Mouse (Mus musculus) mouse embryonic stem cell (cell line): ENCODE measurements around the gene Bnc2.

ENCODE experiments used
- in situ Hi-C, 2 experiments: fragments of 300-500 bp; cut with MboI; formaldehyde crosslinking; loops; 1 replicate in 1 of 2; 3 replicates in 1 of 2; pipeline ENCODE4 v1.14.3; 2019 to 2020; ENCODE audit warnings: low sequenced_read_pairs in 2 of 2, low pct_unique_long_range_greater_than_20kb in 1 of 2, mixed read lengths in 1 of 2; ENCODE audit not compliant: unreplicated experiment in 1 of 2

Gene Bnc2

DNA sequence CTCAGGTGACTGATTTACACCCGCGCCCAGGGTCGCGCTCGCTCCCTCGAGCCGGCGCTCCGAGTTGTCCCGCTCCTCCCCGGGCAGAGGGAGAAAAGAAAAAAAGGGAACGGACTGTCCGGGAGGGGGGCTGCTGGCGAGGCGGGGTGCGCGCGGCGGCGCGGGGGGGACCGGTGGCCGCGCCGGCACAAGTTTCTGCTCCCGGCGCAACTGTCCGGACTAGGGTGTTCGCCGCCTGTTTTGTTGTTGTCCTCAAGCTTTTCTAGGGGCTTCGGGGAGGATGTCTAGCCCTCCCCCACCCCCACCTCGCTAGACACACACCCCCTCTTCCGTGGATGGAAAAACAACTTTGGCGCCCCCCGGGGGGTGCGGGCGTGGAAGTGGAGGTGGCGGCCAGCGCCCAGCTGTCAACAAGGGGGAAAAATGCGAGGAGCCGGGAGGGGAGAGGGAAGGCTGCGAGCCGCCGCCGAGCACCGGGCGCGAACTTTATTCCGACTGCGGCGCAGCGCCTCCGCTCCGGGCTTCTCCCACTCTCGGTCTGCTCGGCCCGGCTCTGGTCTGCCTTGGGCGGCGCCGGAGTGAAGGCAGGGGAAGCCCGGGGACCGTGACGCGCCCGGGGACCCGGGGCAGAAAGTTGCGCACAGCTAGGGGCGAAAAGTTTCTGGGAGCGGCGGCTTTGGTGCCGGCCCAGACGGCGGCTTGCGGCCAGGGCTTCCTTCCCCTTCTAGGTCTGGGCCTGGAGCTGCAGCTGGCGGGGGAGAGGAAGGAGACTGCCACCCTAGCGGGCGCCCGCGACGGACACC lies at the start of gene Bnc2:
Gene Bnc2 (minus strand): TSS at position 105 of the 803 bp plus-strand sequence.
- in situ Hi-C loops, result no loop called here

DNA sequence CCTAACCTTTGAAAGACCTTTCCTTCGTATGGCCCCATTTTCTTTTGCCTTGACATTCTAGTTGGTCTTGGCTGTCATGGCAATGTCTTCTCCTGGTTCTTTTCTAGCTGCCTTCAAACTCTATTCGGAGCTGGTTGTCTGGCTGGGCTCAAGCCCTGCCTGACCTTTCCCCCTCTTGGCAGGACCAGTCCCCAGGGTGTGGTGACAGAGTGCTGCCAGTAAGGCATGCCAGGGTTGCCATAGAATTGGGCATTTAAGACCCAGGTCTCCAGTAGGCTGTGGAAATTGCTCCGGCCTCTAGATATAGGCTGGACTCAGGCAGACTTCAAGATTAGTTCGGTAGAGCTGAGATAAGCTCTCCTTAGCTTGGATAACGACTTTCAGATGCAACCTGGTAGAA lies 32.9 kb upstream of the Bnc2 start:
- in situ Hi-C loops, result no loop called here

DNA sequence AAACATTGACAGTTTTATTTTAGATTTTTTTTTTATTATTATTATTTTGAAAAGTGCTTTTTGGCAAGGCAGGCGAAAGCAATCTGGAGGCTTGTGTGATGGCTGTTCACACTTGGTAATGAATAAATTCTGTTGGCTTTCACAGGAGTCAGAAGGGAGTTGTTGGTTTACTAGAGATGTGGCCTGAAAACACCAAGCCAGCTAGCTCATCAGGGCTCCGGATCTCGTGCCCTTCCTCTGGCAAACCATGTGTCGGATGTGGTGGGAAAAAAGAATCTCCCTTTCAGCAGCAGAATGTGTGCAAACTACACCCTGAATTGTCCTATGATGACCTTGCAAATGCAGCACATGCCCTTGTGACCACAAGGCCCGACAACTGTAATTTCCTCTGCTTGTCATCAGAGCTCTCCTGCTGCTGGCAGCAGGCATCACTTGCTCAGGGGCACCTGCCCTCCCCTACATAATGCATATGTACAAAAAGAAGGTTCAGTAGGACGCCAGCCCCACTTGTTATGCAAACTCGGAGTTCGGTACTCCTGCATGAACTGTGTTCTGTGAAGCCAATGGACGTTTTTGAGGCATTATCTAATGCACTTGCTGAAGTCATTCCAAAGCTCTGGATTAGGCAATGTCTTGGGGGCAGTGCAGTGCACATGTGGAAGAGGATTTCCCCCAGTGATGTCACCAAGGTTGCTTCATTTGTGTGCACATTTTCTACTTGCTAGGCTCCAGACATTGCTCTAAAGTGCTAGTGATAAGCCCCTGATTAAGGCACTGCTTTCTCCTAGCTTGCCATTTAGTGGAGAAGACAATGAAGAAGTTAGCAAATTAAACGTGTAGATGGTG lies 10.7 kb upstream of the Bnc2 start:
- in situ Hi-C loops, result no loop called here

DNA sequence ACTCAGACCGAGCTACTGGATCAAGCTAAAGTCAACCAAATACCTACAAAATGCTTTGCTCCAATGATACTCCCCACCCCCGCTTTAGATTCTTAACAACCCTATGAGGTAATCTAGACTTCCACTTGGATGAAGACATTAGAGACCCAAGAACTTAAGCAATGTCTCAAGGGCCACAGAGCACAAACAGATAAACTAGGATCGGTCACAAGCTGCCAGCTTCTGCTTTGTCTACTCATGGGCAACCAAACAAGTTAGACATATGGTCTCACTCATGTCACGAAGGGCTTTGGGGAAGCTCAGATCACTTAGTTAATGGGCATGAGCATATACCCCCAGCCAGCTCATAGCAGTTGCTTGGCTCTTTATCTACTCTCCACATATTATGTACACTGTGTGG lies 9.9 kb upstream of the Bnc2 start:
- in situ Hi-C loops, result no loop called here

DNA sequence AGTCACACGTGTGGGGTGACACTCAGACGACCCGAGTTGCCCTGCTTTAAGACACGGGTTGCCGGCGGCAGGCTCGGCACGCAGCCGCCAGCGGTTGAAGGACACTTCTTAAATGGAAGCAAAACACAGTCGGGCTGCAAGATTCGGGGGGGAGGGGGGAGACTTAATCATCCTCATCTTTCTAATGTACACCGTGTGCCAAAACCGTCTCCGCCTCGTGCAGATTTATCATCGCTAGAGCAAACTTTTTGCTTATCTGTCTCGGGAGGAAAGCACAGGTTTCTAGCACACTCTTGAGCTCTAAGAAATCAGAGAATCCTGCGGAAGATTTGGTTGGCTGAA lies 870 bp upstream of the Bnc2 start:
- in situ Hi-C loops, result no loop called here

DNA sequence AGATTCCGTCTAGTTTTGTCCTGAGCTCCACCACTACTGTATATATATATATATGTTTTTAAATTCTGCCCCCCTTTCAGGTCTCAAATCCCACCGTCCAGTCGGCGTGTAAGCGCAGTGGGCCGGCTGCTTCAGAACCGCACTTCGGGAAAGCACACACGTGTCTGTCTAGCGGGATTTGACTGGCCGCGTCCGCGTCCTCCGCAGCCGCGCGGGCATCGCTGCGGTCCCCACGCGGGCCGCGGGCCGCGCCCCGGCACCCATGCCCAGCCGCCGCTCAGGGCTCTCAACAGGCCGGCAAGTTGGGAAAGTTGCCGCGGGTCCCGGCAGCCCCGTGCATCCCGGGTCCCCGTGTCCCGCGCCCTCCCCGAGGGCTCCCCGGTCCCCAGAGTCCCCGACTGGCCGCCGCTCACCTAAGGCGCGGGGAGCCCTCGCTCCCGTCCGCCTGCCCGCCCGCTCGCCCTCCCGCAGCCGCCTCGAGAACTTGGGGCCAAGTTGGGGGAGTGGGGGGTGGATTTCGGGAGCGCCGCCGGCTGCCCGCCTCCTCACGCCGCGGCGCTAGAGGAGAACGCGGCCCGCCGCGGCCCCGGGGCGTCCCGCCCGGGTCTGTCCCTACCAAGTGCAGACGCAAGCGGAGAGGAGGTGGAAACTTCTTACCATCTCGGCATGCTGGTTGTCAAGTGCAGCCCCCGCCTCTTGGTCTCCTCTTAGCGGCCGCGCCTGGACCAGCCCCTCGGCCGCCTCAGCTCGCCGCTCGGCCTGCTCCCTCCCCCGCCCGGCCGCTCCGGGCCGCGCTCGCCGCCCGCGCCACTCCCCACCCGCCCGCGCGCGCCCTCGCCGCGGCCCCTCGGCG lies 531 bp downstream of the Bnc2 start:
- in situ Hi-C loops, result no loop called here

DNA sequence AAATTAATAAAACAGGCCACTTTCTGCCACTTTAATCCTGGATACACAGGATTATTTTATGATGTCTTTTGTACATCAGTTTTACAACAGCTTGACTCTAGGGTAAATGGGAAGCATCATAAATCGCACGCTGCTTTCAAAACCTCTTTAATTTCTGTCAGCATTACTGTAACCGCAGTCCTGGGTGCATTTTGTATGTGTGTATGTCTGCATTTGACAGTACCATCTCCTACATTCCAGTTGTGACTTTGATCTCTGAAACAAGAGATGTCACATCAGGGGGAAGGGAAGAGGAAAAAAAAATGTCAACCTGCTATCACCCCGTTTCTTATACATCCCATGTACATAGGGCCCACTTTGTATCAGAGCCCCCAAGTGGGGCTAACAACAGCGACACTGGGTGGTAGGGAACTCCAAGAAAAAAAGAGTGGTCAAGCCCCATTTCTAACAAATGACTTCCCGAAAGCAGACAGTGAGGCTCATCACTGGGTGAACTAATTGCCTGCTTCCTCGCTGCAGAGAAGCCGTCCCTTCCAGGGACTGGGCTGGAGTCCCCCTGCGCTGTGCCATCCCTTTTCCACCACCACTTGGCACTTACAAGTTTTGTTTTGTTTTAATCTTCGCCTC lies 1.3 kb downstream of the Bnc2 start:
- in situ Hi-C loops, result no loop called here

DNA sequence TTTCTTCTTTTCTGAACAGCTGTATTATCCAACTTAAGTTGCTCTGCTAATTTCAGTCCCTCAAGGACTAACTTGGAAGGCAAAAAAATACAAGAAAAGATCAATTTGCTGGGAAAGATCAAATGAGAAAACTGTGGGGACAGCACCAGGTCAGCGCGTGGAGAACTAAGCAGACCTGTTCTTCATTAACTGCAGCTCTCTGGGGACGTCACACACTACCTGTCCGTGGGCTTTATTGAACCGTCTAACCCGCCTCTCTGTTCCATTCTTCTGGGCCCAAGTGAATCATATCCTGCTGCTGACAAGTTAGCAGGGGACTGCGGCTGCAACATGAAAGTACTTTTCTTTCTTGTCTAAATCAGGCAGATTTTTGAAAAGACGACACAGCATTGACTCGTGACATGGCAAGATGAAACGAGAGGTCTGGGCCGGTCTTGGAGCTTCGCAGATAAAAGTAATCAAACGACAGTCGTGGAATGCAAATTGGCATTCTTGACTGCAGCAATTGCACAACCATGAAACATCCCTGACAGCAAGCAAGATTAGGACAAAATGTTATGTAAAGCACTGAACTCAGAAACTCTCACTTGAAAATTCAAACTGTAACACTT lies 2.8 kb downstream of the Bnc2 start:
- in situ Hi-C loops, result no loop called here

DNA sequence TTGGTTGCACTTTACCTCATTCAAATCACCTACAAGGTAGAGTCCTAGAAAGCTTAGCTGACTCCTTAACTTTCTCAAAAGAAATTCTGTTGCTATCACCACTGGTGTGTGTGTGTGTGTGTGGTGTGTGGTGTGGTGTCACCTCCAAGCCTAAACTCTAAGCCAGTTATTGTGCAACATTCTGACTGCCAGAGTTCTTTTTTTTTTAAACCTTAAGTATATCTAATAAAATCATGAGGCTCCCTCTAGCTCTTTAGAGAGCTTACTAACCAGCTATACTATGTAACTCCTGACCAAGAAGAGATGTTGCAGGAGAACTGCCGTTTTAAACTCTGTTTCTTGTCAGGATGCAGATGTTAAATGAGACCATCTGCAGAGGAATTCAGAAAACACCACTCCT lies 4.1 kb downstream of the Bnc2 start:
- in situ Hi-C loops, result no loop called here

DNA sequence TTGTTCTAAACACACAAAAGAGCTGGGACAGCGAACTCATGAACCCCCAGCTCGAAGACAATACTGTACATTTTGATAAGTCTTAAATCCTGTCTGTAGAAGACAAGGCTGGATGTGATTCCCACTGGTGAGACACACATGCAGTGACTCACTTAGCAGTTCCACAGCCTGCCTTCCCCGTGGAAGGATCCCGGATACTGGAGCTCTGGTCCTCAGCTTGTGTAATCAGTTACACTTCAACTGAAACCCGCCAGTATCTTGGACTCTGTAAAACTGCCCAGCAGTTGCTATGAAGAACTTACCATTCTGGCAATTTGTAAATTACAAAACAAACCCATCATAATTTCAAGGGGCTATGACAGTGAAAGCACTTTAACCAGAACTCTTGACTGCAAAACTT lies 5.4 kb downstream of the Bnc2 start:
- in situ Hi-C loops, result loop anchor here in 1 of 2 experiments (10.0 kb wide), 1 partner anchor 445 kb away; no protein-coding TSS in a partner anchor

DNA sequence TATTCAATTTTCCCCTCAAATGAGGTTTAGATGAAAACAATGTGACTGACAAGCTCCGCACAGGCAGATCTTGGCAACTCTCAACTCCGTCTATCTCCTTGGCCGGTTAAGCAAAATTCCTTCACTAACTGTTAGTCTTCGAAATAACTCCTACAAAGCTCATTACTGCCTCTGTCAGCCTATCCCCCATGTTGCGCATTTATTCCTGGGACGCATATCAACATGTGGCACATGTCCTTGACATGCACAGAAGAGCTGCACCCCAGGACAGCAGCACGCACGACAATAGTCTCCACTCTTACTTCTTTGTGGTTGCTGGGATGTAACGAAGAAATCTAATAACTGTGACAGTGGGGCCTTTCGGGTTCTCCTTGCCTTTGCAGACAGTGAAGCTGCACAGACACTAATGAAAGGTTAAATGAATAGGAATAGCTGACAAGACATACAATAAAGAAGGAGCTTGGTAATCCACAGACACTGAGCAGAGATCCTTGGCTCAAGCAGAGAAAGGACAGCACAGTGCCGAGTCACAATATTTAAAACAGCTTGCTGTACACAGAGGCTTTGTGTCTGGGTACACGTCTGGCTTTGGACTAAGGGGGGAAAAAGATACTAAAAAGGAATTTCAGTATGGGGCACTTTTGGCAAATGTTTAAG lies 6.0 kb downstream of the Bnc2 start:
- in situ Hi-C loops, result loop anchor here in 1 of 2 experiments (10.0 kb wide), 1 partner anchor 444 kb away; no protein-coding TSS in a partner anchor

DNA sequence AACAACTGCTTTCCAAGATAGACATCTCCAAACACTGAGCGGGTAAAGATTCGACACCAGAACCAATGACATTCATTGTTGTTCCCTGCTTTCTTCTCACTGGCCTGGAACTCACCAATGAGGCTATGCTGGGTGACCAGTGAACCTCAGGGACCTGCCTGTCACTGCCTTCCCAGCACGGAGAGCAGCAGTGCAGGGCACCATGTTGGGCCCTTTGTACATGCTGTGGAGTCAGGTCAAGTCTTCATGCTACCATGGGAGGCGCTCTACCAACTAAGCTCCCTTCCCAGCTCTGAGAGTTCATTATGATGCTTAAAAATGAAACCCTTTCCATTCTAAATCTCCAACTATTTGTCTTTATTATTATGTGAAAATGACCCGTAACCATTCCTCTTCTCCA lies 6.8 kb downstream of the Bnc2 start:
- in situ Hi-C loops, result loop anchor here in 1 of 2 experiments (10.0 kb wide), 1 partner anchor 443 kb away; no protein-coding TSS in a partner anchor

DNA sequence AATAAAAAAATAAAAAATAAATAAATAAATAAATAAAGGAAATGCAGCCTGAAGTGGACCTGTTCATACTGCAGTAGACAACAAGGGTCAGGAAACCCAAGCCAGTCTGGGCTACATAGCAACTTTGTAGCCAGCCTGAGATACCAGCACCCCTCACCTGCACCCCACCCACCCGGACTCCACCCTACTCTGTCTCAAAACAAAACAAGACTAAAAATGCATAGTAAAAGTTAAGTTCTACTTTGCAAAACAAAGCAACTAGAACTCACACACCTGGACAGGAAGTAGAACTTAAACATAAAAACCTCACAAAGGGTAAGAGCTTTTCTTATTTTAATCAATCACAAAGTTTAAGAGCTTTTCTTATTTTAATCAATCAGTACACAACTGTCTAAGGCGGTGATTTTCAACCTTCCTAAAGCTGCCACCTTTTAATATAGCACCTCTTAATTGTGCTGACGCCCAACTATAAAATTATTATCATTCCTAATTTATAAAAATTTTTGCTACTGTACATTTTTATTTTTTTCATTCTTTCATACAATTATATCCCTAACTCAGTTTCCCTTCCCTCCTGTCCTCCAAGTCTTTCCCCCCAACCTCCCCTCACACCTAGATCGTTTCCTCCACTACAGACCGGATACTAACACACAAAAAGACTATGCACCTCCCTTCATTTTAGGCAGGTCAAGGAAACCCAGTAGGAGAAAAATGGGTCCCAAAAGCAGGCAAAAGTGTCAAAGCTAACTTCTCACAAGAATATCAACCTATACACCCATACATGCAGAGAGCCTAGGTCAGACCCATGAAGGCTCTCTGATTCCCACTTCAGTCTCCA lies 12.6 kb downstream of the Bnc2 start:
- in situ Hi-C loops, result loop anchor here in 1 of 2 experiments (10.0 kb wide), 1 partner anchor 438 kb away; no protein-coding TSS in a partner anchor

DNA sequence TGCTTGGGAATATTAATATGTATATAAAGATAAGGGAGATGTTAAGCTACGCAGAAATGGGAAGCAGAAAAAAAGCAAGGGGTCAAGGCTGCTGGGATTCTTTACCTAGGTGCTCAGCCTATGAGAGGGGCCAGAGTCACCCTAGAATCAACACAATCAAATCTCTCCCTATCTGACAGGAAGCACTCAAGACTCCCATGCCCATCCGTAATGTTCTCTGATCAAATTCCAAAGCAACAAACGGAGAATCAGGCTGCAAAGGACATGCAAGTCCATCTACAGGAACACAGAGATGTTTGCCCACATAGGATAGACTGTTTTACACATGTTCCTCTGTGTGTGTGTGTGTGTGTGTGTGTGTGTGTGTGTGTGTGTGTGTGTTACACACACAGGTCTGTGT lies 13.7 kb downstream of the Bnc2 start:
- in situ Hi-C loops, result loop anchor here in 1 of 2 experiments (10.0 kb wide), 1 partner anchor 437 kb away; no protein-coding TSS in a partner anchor

DNA sequence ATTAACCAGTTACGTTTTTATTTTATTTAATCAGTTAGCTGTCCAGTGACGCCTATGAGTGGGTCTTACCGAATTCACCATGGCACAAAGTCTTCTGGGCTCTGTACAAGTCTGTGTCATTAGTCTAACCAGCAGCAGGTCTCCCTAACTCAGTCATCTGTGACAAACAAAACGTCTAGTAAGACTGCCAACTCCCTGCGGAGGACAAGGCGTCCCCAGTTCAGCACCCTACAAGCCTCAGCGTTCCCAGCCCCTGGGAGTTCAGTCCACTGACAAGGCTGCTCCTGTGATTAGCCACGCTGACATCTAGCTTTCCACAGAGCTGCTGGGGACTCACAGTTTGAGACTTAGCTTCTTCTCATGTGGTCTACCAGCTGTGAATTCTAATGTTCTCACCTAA lies 23.3 kb downstream of the Bnc2 start:
- in situ Hi-C loops, result no loop called here

DNA sequence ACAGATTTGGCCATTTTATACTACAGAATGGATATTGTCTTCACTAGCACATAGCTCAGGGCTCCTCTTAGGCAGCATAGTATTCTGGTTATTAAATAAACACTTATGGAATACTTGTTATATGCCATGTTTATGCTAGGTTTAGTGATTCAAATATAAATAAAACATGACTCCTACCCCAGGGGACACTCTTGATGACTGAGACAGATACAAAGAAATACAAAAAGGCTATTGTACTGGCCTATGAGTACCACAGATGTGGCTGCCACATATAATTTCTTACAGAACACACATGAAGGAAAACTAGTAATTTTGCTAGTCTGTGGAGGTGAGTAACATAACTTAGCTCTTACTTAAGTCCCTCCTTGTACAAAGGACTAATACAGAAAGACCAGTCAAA lies 28.5 kb downstream of the Bnc2 start:
- in situ Hi-C loops, result no loop called here

DNA sequence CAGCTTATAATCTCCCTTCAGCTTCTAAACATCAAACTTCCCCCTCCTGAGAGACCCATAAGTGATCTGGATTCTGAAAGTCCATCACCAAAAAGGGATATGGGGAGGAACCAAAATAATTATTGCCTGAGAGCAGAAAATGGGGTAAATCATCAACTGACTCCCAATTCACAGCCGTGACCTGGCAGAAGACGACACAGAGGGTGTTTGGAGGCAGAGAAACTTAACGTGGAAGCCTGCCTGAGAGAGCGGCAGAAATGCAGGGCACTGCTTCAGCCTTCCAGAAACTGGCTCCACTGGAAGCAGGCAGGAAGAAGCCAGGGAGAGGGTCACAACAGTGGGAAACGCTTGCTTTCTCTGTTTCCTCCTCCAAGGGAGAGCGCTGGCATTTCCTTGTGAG lies 35.9 kb downstream of the Bnc2 start:
- in situ Hi-C loops, result no loop called here
